Mouse (Mus musculus): ENCODE measurements around the gene Cops7b. TPM values are rescaled to one million over a fixed set of nuclear protein-coding genes. Genes with fewer than 3 reads are reported as not detected.

Cops7b gene
- total RNA-seq, 1 experiment = 27.4 TPM

DNA sequence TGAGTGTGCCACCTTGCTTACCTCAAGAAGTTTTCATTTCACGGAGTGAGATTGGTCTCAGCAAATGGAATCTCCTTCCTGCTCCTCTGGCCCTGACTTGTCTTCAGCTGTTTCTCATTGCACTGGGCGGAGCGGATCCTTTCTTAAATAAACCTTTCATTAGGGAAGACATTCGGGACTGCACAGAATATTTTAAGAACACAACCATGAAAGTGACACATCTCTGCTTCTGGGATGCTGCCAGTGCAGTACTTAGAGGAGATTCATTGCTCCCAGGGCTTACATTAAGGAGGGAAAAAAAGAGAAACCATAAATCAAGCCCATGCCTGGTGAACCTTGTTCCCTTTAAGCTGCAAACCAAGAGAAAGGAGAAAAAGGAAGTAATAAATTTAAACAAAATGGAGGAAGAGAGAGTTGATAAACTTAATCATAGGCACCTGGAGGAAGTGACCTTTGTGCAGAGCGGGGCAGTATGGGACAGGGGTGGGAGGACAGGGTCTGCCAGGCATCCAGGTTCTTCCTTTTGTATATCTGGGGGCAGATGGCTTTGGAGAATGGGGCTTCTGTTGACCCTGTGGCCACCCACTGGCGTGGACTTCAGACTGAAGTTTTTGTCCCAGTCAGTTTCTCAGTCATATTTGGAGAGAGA is 50.2 kb downstream of the Cops7b start:
- in situ Hi-C loops (cut with MboI; ENCODE audit: low sequenced_read_pairs in 2 of 2, unreplicated experiment in 2 of 2) = no loop called here
- no peaks in the 10 kb centered on the region for H3K36me3 ChIP-seq (ENCODE audit: control insufficient read depth, insufficient read depth, low read length, poor library complexity, severe bottlenecking)
- H3K4me3 ChIP-seq (ENCODE audit: insufficient read depth in 1 of 2, low read depth in 1 of 2, low read length in 2 of 2, poor library complexity in 1 of 2, severe bottlenecking in 1 of 2) = no peak overlapping the region
- H3K4me1 ChIP-seq (ENCODE audit: control insufficient read depth in 2 of 2, insufficient read depth in 2 of 2, low read length in 2 of 2, poor library complexity in 1 of 2) = peaks cover 0 to 8% of the 10 kb centered on the region in 2 experiments; a peak in 2 of 4 replicates
- no peaks in the 10 kb centered on the region for H3K9me3 ChIP-seq (ENCODE audit: control insufficient read depth, insufficient read depth, low read depth, low read length)
- no peak overlapping the region for H3K9ac ChIP-seq (ENCODE audit: insufficient read depth, low read depth, low read length, poor library complexity, severe bottlenecking)
- no peak overlapping the region for H3K27ac ChIP-seq (ENCODE audit: insufficient read depth, low read depth, low read length, poor library complexity, severe bottlenecking)
- TF ChIP-seq ZNF384 (IDR thresholded peaks at IDR 0.05; ENCODE audit: low read depth, low read length) (no peak), HCFC1 (IDR thresholded peaks at IDR 0.05; ENCODE audit: borderline replicate concordance, insufficient read depth, low read length) (no peak), CHD2 (IDR thresholded peaks at IDR 0.05; ENCODE audit: low read depth, low read length) (no peak), MAFK (IDR thresholded peaks at IDR 0.05; ENCODE audit: insufficient read depth, low read depth, low read length) (no peak), ZC3H11A (IDR thresholded peaks at IDR 0.05; ENCODE audit: borderline replicate concordance, low read depth, low read length) (no peak)
- no peak for DNase-seq (ENCODE audit: low read depth, low spot score)

GRCm38 (mm10) chr1:86633434-86633833 is 50.7 kb downstream of the Cops7b start:
- DNase-seq (ENCODE audit: low read depth, low spot score) = no peak
- no peak overlapping the region for H3K9ac ChIP-seq (ENCODE audit: insufficient read depth, low read depth, low read length, poor library complexity, severe bottlenecking)
- H3K36me3 ChIP-seq (ENCODE audit: control insufficient read depth, insufficient read depth, low read length, poor library complexity, severe bottlenecking) = no peaks in the 10 kb centered on the region
- no peak overlapping the region for H3K4me3 ChIP-seq (ENCODE audit: insufficient read depth in 1 of 2, low read depth in 1 of 2, low read length in 2 of 2, poor library complexity in 1 of 2, severe bottlenecking in 1 of 2)
- TF ChIP-seq ZC3H11A (IDR thresholded peaks at IDR 0.05; ENCODE audit: borderline replicate concordance, low read depth, low read length) (no peak), MAFK (IDR thresholded peaks at IDR 0.05; ENCODE audit: insufficient read depth, low read depth, low read length) (no peak), ZNF384 (IDR thresholded peaks at IDR 0.05; ENCODE audit: low read depth, low read length) (no peak), HCFC1 (IDR thresholded peaks at IDR 0.05; ENCODE audit: borderline replicate concordance, insufficient read depth, low read length) (no peak), CHD2 (IDR thresholded peaks at IDR 0.05; ENCODE audit: low read depth, low read length) (no peak)
- H3K4me1 ChIP-seq (ENCODE audit: control insufficient read depth in 2 of 2, insufficient read depth in 2 of 2, low read length in 2 of 2, poor library complexity in 1 of 2) = peaks cover 0 to 8% of the 10 kb centered on the region in 2 experiments; a peak in 2 of 4 replicates
- H3K27ac ChIP-seq (ENCODE audit: insufficient read depth, low read depth, low read length, poor library complexity, severe bottlenecking) = no peak overlapping the region
- H3K9me3 ChIP-seq (ENCODE audit: control insufficient read depth, insufficient read depth, low read depth, low read length) = no peaks in the 10 kb centered on the region
- in situ Hi-C loops (cut with MboI; ENCODE audit: low sequenced_read_pairs in 2 of 2, unreplicated experiment in 2 of 2) = no loop called here

GRCm38 (mm10) chr1:86633840-86634750 is 51.4 kb downstream of the Cops7b start:
- no peak for DNase-seq (ENCODE audit: low read depth, low spot score)
- TF ChIP-seq MAFK (IDR thresholded peaks at IDR 0.05; ENCODE audit: insufficient read depth, low read depth, low read length) (no peak), CHD2 (IDR thresholded peaks at IDR 0.05; ENCODE audit: low read depth, low read length) (no peak), HCFC1 (IDR thresholded peaks at IDR 0.05; ENCODE audit: borderline replicate concordance, insufficient read depth, low read length) (no peak), ZNF384 (IDR thresholded peaks at IDR 0.05; ENCODE audit: low read depth, low read length) (no peak), ZC3H11A (IDR thresholded peaks at IDR 0.05; ENCODE audit: borderline replicate concordance, low read depth, low read length) (no peak)
- H3K9ac ChIP-seq (ENCODE audit: insufficient read depth, low read depth, low read length, poor library complexity, severe bottlenecking) = no peak overlapping the region
- H3K9me3 ChIP-seq (ENCODE audit: control insufficient read depth, insufficient read depth, low read depth, low read length) = no peaks in the 10 kb centered on the region
- H3K27ac ChIP-seq (ENCODE audit: insufficient read depth, low read depth, low read length, poor library complexity, severe bottlenecking) = no peak overlapping the region
- H3K4me1 ChIP-seq (ENCODE audit: control insufficient read depth in 2 of 2, insufficient read depth in 2 of 2, low read length in 2 of 2, poor library complexity in 1 of 2) = peaks cover 0 to 8% of the 10 kb centered on the region in 2 experiments; a peak in 2 of 4 replicates
- in situ Hi-C loops (cut with MboI; ENCODE audit: low sequenced_read_pairs in 2 of 2, unreplicated experiment in 2 of 2) = no loop called here
- H3K4me3 ChIP-seq (ENCODE audit: insufficient read depth in 1 of 2, low read depth in 1 of 2, low read length in 2 of 2, poor library complexity in 1 of 2, severe bottlenecking in 1 of 2) = no peak overlapping the region
- H3K36me3 ChIP-seq (ENCODE audit: control insufficient read depth, insufficient read depth, low read length, poor library complexity, severe bottlenecking) = no peaks in the 10 kb centered on the region

- Histone ChIP-seq H3K27ac (ENCODE audit: insufficient read depth, low read depth, low read length, poor library complexity, severe bottlenecking) (no peak overlapping the region), H3K9ac (ENCODE audit: insufficient read depth, low read depth, low read length, poor library complexity, severe bottlenecking) (no peak overlapping the region), H3K36me3 (ENCODE audit: control insufficient read depth, insufficient read depth, low read length, poor library complexity, severe bottlenecking) (no peaks in the 10 kb centered on the region), H3K4me1 (ENCODE audit: control insufficient read depth in 2 of 2, insufficient read depth in 2 of 2, low read length in 2 of 2, poor library complexity in 1 of 2) (peaks cover 0 to 8% of the 10 kb centered on the region in 2 experiments; a peak in 2 of 4 replicates), H3K4me3 (ENCODE audit: insufficient read depth in 1 of 2, low read depth in 1 of 2, low read length in 2 of 2, poor library complexity in 1 of 2, severe bottlenecking in 1 of 2) (no peak overlapping the region), H3K9me3 (ENCODE audit: control insufficient read depth, insufficient read depth, low read depth, low read length) (no peaks in the 10 kb centered on the region)
- DNase-seq (ENCODE audit: low read depth, low spot score) = no peak
- in situ Hi-C loops (cut with MboI; ENCODE audit: low sequenced_read_pairs in 2 of 2, unreplicated experiment in 2 of 2) = no loop called here
- TF ChIP-seq CHD2 (IDR thresholded peaks at IDR 0.05; ENCODE audit: low read depth, low read length) (no peak), MAFK (IDR thresholded peaks at IDR 0.05; ENCODE audit: insufficient read depth, low read depth, low read length) (no peak), ZC3H11A (IDR thresholded peaks at IDR 0.05; ENCODE audit: borderline replicate concordance, low read depth, low read length) (no peak), HCFC1 (IDR thresholded peaks at IDR 0.05; ENCODE audit: borderline replicate concordance, insufficient read depth, low read length) (peak; percentile 88)
These were observed 52.2 kb downstream of the Cops7b start for GRCm38 (mm10) chr1:86634751-86635359.
